ENCODE assay signal across 8 mouse cellular contexts in genomic region chr11:33148338-33149087, GRCm38 (mm10). TPM values are rescaled to one million over a fixed set of nuclear protein-coding genes. Genes with fewer than 3 reads are reported as not detected.
DNase-seq lines count a peak whose midpoint lies in the region; ATAC-seq lines count a peak whose summit lies in the region.

No protein-coding gene starts in this region.

- peaks cover 20% of the 10 kb centered on the region for H3K27me3 ChIP-seq in hindbrain, embryonic 13.5 days

- whole genome bisulfite sequencing in hindbrain, embryonic 13.5 days: 8% methylated on average over 23 of the region's 23 CpGs

- H3K36me3 ChIP-seq in hindbrain, embryonic 13.5 days: peaks cover 37% of the 10 kb centered on the region

- peak overlapping the region; percentile 85; the same call in 1 of the 2 replicates for H3K9ac ChIP-seq in hindbrain, embryonic 13.5 days

- DNase-seq in ZHBTc4 (ENCODE audit: low read depth, low spot score): peak; percentile 95
- DNase-seq in cerebellum, postnatal 10 days: peak; percentile 84 to 87
- peak; percentile 56 to 67 for DNase-seq in frontal cortex, postnatal 25 days (ENCODE audit: low spot score in 2 of 2)
- peak; percentile 42 to 69 for DNase-seq in layer of hippocampus, postnatal 25 days (ENCODE audit: extremely low spot score in 1 of 2, low spot score in 1 of 2)
- peak; percentile 80 for DNase-seq in lung, postnatal 14 days
- peak; percentile 91 for DNase-seq in retina, postnatal 1 day
- peak; percentile 70 for DNase-seq in urinary bladder, postnatal 14 days (ENCODE audit: low spot score)

- H3K4me1 ChIP-seq in hindbrain, embryonic 13.5 days (replicated peaks): peaks cover 46% of the 10 kb centered on the region

- peak overlapping the region; percentile 86 for H3K27ac ChIP-seq in hindbrain, embryonic 13.5 days

- ATAC-seq in hindbrain, embryonic 13.5 days (ENCODE audit: low FRiP score): peak; percentile 71

- H3K4me2 ChIP-seq in hindbrain, embryonic 13.5 days: peak overlapping the region; percentile 84

- peak overlapping the region; percentile 64 for H3K4me3 ChIP-seq in hindbrain, embryonic 13.5 days

- no peaks in the 10 kb centered on the region for H3K9me3 ChIP-seq in hindbrain, embryonic 13.5 days

RNA-seq across cellular contexts. Expression of gene Fgf18, which starts 1.3 kb away (rescaled TPM):
- polyA plus RNA-seq in hindbrain, embryonic 13.5 days (2015; fragmentation: Nextera tagmentation; extraction: Ambion mirVana): 4.8 and 5.0 TPM in 2 replicates
- total RNA-seq in layer of hippocampus, postnatal 25 days (2021): 1 to 10 TPM; 3.9 to 4.3 TPM

RNA-seq across cellular contexts. Expression of gene Npm1, which starts 14.5 kb away (rescaled TPM):
- 542 and 556 TPM in 2 replicates for polyA plus RNA-seq in hindbrain, embryonic 13.5 days (2015; fragmentation: Nextera tagmentation; extraction: Ambion mirVana)
- 100 to 1,000 TPM; 167 to 170 TPM for total RNA-seq in layer of hippocampus, postnatal 25 days (2021)

RNA-seq across cellular contexts. Expression of gene Tlx3, which starts 54.9 kb away (rescaled TPM):
- polyA plus RNA-seq in hindbrain, embryonic 13.5 days (2015; fragmentation: Nextera tagmentation; extraction: Ambion mirVana): 20.2 and 29.0 TPM in 2 replicates
- total RNA-seq in layer of hippocampus, postnatal 25 days (2021): not detected

Comparison
In these comparisons a context has a peak if more than half of its experiments do, and no peak if none do; other contexts are left out.
1. Peak in every context shown above with its lines: DNase-seq, ATAC-seq, H3K4me3 ChIP-seq and H3K27ac ChIP-seq.